Mouse (Mus musculus): ENCODE results near the gene Zfp524. TPM values are rescaled to one million over a fixed set of nuclear protein-coding genes. Genes with fewer than 3 reads are reported as not detected.
A peak's percentile ranks its signal among the peaks of the same experiment; 100 is the strongest.

Gene Zfp524
- total and polyA plus RNA-seq, 3 experiments, result 8.9 to 37.2 (median 11.4) TPM

DNA sequence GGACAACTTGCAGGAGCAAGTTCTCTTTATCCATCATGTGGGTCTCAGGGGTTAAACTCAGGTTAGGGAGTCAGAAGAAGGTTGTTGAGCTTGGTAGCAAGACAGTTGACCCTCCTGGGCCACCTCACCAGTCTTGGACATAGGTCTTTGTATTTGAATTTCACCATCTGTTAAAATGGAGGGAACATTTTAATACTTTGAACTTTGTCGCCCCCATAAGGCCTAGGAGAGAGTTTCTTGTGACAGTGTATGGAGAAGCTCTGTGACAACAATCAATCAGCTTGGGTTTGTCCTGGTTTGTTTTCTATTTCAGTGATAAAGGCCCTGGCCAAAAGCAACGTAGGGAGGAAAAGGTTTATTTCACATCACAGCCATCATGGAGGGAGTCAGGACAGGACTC lies 33.1 kb downstream of the Zfp524 start:
- Histone ChIP-seq H3K4me1 (ENCODE audit: insufficient read depth, low read depth, low read length) (0 out of 2 replicates have a peak, but pooled peaks cover 5% of the 10 kb centered on the region), H3K36me3 (replicated peaks) (peaks cover 3% of the 10 kb centered on the region), H3K4me3 (ENCODE audit: low read depth, low read length) (no peak overlapping the region), H3K27me3 (ENCODE audit: insufficient read depth, low read length) (peaks cover 24% of the 10 kb centered on the region), H3K9me3 (replicated peaks) (no peaks in the 10 kb centered on the region)
- TF ChIP-seq GATA1 (IDR thresholded peaks at IDR 0.05; ENCODE audit: borderline replicate concordance, low read length) (no peak), TAL1 (conservative IDR thresholded peaks at IDR 0.05; ENCODE audit: low read depth, low read length) (no peak), POLR2AphosphoS5 (IDR thresholded peaks at IDR 0.05; ENCODE audit: insufficient replicate concordance, low read depth, low read length) (no peak), GATA2 (IDR thresholded peaks at IDR 0.05; ENCODE audit: borderline replicate concordance, low read depth, low read length) (no peak), CTCF (IDR thresholded peaks at IDR 0.05; ENCODE audit: low read depth, low read length) (no peak)
- DNase-seq (ENCODE audit: low spot score), result no peak
- ATAC-seq (ENCODE audit: extremely low read depth, insufficient number of reproducible peaks, low FRiP score, poor library complexity, severe bottlenecking), result peak; percentile 28; the same call in 1 of the 2 replicates

DNA sequence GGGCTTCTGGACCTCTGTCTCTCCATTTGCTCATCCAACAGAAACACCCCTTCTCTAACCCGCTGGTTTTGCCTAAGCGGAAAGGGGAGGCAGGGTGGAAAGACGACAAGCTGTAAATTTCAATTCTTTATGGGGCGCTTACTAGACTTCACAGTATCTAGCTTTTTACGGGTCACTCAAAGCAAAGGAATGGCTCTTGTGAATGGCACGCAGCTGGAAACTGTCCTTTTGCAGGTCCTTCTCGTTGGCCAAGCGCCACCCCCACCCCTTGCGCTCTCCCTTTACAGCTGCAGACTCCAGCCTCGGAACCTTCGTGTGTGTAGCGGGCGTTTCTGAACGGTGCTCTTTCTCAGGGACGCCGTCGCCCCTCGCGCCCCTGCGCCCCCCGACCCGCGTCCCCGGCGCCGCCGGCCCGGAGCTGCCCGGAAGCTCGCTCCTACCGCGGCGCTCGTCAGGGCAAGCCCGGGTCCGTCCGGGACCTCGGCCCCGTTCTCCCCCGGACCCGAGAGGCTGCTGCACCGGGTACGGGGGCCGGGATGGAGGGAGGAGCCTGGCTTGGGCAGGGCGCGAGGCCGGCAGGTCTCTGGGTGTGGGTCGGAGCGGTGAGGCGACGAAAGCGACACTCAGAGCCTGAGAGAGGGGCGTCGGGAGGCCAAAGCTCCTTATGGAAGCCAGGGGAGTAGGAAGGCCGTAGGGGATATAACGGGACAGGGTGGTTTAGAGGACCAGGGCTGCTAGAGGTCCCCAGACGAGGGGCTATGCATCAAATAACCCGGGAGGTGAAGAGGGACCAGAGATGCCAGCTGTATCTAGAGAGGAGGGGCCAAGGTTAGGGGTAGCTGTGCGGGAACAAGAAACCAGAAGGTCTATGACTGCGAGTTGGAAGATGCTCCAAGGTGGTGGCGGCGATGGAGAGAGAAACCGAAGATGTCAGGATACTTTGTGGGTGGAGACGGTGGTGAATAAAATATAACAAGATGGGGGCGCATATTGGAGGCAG lies 37.3 kb downstream of the Zfp524 start, which contains the start of gene Zfp580:
Zfp580 (plus strand) TSS at position 346 of the 1,000 bp plus-strand sequence.
- Histone ChIP-seq H3K9me3 (replicated peaks) (peaks cover 4% of the 10 kb centered on the region; the same call in 1 of the 2 replicates), H3K4me1 (ENCODE audit: insufficient read depth, low read depth, low read length) (0 out of 2 replicates have a peak, but pooled peaks cover 2% of the 10 kb centered on the region), H3K36me3 (replicated peaks) (no peaks in the 10 kb centered on the region), H3K4me3 (ENCODE audit: low read depth, low read length) (no peak within 1 kb of the TSS), H3K27me3 (ENCODE audit: insufficient read depth, low read length) (peaks cover 63% of the 10 kb centered on the region)
- TF ChIP-seq POLR2AphosphoS5 (IDR thresholded peaks at IDR 0.05; ENCODE audit: insufficient replicate concordance, low read depth, low read length), result no peak
- no peak for TF ChIP-seq TAL1 (conservative IDR thresholded peaks at IDR 0.05; ENCODE audit: low read depth, low read length)
- no peak for TF ChIP-seq GATA1 (IDR thresholded peaks at IDR 0.05; ENCODE audit: borderline replicate concordance, low read length)
- no peak for TF ChIP-seq CTCF (IDR thresholded peaks at IDR 0.05; ENCODE audit: low read depth, low read length)
- no peak for TF ChIP-seq GATA2 (IDR thresholded peaks at IDR 0.05; ENCODE audit: borderline replicate concordance, low read depth, low read length)
- no peak for ATAC-seq (ENCODE audit: extremely low read depth, insufficient number of reproducible peaks, low FRiP score, poor library complexity, severe bottlenecking)
- DNase-seq (ENCODE audit: low spot score), result no peak

DNA sequence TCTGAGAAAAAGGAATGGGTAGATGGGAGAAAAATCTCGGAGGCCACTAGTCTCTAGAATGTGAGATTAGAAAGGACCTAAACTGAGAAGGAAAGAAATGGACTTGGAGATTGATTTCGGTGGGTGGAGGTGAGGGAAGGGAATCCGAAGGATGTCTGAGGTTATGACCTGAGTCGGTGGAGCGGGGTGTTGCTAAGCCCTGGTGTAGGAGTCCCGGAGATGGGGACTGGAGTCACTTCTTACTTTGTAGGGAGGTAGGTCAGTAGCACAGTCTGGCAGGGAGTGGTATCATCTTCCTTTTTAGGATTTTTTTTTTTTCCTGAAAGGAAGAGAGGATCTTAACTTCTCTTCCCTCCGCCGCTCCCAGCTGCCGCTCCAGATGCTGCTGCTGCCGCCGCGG lies 38.2 kb downstream of the Zfp524 start:
- TF ChIP-seq GATA2 (IDR thresholded peaks at IDR 0.05; ENCODE audit: borderline replicate concordance, low read depth, low read length) (no peak), POLR2AphosphoS5 (IDR thresholded peaks at IDR 0.05; ENCODE audit: insufficient replicate concordance, low read depth, low read length) (no peak), GATA1 (IDR thresholded peaks at IDR 0.05; ENCODE audit: borderline replicate concordance, low read length) (no peak), CTCF (IDR thresholded peaks at IDR 0.05; ENCODE audit: low read depth, low read length) (no peak), TAL1 (conservative IDR thresholded peaks at IDR 0.05; ENCODE audit: low read depth, low read length) (no peak)
- DNase-seq (ENCODE audit: low spot score) (no peak), ATAC-seq (ENCODE audit: extremely low read depth, insufficient number of reproducible peaks, low FRiP score, poor library complexity, severe bottlenecking) (no peak)
- no peak overlapping the region for H3K4me3 ChIP-seq (ENCODE audit: low read depth, low read length)
- H3K9me3 ChIP-seq (replicated peaks), result peaks cover 4% of the 10 kb centered on the region; the same call in 1 of the 2 replicates
- peaks cover 73% of the 10 kb centered on the region for H3K27me3 ChIP-seq (ENCODE audit: insufficient read depth, low read length)
- peaks cover 6% of the 10 kb centered on the region; the same call in 1 of the 2 replicates for H3K4me1 ChIP-seq (ENCODE audit: insufficient read depth, low read depth, low read length)
- H3K36me3 ChIP-seq (replicated peaks), result no peaks in the 10 kb centered on the region

DNA sequence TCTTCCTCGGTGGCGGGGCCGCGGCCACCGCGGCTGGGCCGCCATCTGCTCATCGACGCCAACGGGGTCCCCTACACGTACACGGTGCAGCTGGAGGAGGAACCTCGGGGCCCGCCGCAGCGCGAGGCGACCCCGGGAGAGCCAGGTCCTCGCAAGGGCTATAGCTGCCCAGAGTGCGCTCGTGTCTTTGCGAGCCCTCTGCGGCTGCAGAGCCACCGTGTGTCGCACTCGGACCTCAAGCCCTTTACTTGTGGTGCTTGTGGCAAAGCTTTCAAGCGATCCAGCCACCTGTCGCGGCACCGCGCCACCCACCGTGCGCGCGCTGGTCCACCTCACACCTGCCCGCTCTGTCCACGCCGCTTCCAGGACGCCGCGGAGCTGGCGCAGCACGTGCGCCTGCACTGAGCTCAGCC lies 38.7 kb downstream of the Zfp524 start:
- TF ChIP-seq CTCF (IDR thresholded peaks at IDR 0.05; ENCODE audit: low read depth, low read length), result no peak
- TF ChIP-seq GATA1 (IDR thresholded peaks at IDR 0.05; ENCODE audit: borderline replicate concordance, low read length), result no peak
- no peak for TF ChIP-seq POLR2AphosphoS5 (IDR thresholded peaks at IDR 0.05; ENCODE audit: insufficient replicate concordance, low read depth, low read length)
- TF ChIP-seq GATA2 (IDR thresholded peaks at IDR 0.05; ENCODE audit: borderline replicate concordance, low read depth, low read length), result no peak
- TF ChIP-seq TAL1 (conservative IDR thresholded peaks at IDR 0.05; ENCODE audit: low read depth, low read length), result no peak
- ATAC-seq (ENCODE audit: extremely low read depth, insufficient number of reproducible peaks, low FRiP score, poor library complexity, severe bottlenecking) (no peak), DNase-seq (ENCODE audit: low spot score) (no peak)
- Histone ChIP-seq H3K4me3 (ENCODE audit: low read depth, low read length) (0 out of 2 replicates have a peak overlapping the region, but pooled peaks have one; percentile 1), H3K4me1 (ENCODE audit: insufficient read depth, low read depth, low read length) (peaks cover 6% of the 10 kb centered on the region; the same call in 1 of the 2 replicates), H3K27me3 (ENCODE audit: insufficient read depth, low read length) (peaks cover 78% of the 10 kb centered on the region), H3K36me3 (replicated peaks) (no peaks in the 10 kb centered on the region), H3K9me3 (replicated peaks) (peaks cover 4% of the 10 kb centered on the region; the same call in 1 of the 2 replicates)

DNA sequence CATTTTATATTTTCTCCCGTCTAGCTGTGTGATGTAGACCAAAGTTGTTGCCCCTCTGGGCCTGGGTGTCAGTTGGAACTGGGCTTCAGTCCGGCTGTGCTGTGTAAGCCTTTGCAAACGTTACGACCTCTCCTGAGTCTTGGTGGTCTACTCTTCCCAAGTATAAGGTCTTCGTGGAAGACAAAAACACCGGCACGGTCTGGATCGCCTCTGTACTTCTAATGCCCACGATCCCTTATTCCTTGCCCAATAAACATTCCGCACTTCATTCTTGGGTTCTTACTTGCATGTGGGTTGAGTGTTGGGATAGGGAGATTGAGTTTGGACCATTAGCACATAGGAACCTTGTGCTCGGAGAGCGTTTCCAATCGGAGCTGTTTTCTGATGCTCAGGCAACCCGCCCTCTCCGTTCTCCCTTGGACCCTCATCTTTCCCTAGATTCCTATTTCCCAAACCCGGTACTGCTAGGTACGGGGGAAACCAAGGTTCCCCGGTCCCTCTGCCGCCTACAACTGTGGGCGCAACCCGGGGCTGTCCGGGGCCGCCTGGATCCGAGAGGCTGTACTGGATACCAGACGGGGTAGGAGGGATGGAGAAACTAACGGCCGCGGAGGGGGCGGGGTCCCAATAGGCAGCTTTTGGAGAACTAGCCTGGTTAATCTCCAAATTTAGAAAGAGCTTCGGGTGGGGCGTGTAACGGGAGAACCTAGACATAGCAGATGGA lies 39.4 kb downstream of the Zfp524 start:
- TF ChIP-seq POLR2AphosphoS5 (IDR thresholded peaks at IDR 0.05; ENCODE audit: insufficient replicate concordance, low read depth, low read length) (no peak), TAL1 (conservative IDR thresholded peaks at IDR 0.05; ENCODE audit: low read depth, low read length) (no peak), GATA1 (IDR thresholded peaks at IDR 0.05; ENCODE audit: borderline replicate concordance, low read length) (no peak), CTCF (IDR thresholded peaks at IDR 0.05; ENCODE audit: low read depth, low read length) (no peak), GATA2 (IDR thresholded peaks at IDR 0.05; ENCODE audit: borderline replicate concordance, low read depth, low read length) (no peak)
- DNase-seq (ENCODE audit: low spot score) (no peak), ATAC-seq (ENCODE audit: extremely low read depth, insufficient number of reproducible peaks, low FRiP score, poor library complexity, severe bottlenecking) (no peak)
- Histone ChIP-seq H3K27me3 (ENCODE audit: insufficient read depth, low read length) (peaks cover 77% of the 10 kb centered on the region), H3K36me3 (replicated peaks) (no peaks in the 10 kb centered on the region), H3K4me3 (ENCODE audit: low read depth, low read length) (no peak overlapping the region), H3K4me1 (ENCODE audit: insufficient read depth, low read depth, low read length) (peaks cover 6% of the 10 kb centered on the region; the same call in 1 of the 2 replicates), H3K9me3 (replicated peaks) (peaks cover 4% of the 10 kb centered on the region; the same call in 1 of the 2 replicates)
